Mouse (Mus musculus): ENCODE measurements around the gene Orc2.

Gene Orc2

DNA sequence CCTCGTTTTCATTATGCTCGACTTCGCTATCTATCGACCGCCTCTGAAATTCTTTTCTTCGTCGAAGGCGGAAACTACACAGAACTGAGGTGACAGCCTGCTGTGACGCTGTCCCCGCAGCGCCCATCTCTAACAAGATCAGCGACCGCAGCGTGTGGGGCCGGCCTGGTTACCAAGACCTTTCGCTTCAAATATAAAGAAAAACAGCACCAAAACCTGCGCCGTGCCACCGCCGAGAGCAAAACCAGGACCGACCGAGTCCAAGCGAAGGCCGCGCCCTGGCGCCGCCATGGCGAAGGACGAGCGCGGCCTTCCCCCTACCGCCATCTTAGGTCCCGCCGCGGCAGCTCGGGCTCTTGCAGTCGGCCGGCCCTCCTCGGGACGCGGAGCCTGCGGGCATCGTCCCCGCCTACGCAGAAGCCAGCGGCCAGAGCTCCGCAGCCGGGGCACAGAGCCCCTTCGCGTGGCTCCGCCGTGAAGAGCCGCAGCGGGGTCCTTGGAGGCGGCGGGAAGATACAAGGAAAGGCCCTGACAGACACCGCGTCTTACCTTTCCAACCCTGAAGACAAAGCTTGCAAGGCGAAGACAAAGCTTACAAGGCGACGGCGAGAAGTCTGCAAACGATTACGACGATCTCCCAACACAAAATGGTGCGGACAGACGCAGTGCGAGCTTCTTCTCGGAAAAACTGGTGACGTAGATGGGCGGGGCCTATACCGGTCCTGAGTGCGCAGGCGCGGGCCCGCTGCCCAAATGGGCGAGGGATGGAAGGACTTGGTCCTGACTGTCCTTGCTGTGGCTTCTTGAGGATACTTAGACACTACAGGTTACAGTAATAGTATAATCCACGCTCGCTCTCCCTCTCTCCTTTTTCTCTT lies 81.3 kb downstream of the Orc2 start, which contains the start of gene Clk1:
Clk1 (minus strand) TSS at position 696 of the 878 bp plus-strand sequence.
- DNase-seq (ENCODE audit: low spot score in 2 of 2), result peak; percentile 91 to 96

DNA sequence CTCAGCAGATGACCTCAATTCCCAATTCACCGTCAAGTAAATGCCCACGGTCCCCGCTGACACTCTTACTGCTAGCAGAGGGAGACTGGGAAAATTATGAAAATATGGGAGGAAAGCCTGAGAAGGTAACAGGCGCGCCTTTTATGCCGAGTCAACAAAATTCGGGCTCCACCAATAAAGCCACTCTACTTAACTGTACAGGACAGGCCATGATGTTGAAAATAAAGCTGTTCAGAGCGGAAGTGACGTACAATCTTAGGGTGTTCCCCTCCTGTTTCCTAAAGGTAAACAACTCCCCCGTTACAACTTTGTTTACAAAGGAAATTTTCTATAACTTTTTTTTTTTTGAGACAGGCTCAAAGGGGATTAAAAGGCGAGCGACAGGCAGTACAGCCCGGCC lies 82.0 kb downstream of the Orc2 start:
- peak; percentile 6 to 50 for DNase-seq (ENCODE audit: low spot score in 2 of 2)

DNA sequence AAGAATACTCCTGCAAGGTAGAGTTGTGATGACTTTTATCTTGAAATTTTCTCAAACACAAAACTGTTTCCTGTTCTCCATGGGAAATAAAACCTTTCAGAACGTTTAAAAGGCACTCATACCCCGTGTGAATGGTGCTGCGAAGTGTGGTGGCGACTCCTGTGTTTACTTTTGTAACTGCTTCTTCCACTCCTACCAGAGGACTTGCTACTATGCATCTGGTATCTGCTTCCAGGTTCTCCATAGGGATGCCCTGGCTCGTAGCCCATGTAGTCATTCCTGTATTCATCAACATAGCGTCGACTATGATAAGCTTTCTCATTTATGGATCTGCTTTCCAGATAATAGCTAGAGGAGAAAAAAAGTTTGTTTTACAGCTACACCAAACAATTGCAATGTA lies 83.9 kb downstream of the Orc2 start:
- DNase-seq (ENCODE audit: low spot score in 2 of 2), result no peak

DNA sequence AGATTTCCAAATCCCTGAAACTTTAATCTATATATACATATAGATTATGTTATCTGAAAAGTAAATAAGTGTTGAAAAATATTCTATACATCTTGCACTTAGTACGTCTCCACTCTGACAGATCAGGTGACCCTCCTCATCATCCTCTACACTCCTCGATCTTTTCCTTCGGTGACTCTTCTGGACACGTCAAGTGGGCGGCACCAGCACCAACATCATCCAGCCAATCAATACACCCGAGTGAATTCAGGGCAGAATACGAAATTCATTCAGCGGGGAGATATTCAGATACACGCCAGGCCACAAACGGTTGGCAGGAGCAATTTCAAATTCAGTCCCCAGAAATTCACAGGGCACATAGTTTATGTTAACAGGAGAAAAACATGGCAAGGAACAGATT lies 84.9 kb downstream of the Orc2 start:
- DNase-seq (ENCODE audit: low spot score in 2 of 2), result no peak

DNA sequence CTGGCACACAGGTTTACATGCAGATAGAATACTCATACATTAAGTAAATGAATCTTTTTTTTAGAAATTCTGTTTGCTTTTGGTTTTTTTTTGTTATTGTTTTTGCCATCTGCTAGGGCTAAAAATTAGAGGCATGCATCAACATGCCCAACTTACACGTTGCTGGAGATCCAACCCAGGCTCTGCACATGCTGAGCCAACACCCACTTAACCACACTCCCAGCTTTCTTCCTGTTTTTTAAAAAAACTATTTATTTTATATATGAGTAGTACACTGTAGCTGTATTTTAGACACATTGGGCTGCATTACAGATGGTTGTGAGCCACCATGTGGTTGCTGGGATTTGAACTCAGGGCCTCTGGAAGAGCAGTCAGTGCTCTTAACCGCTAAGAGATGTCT lies 88.9 kb downstream of the Orc2 start:
- DNase-seq (ENCODE audit: low spot score in 2 of 2), result no peak

DNA sequence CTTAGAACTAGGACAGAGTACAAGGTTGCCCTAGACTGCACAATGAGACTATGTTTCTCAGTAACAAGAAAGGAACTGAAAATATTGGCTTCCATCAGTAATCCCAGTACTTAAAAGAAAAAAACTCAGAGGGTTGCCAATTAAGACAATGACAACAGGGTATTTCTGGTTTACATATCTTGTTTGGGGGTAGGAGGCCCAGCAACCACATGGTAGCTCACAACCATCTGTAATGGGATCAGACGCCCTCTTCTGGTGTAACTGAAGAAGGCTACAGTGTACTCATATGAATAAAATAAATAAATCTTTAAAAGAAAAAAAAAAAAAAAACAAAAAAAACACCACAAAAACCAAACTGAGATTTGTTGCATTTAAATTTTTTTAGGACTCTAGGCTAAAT lies 89.5 kb downstream of the Orc2 start:
- DNase-seq (ENCODE audit: low spot score in 2 of 2), result no peak

Data from thymus, postnatal 10 days (tissue).